Mouse (Mus musculus) liver, embryonic 11.5 days (tissue): ENCODE measurements around the gene Syne4. TPM values are rescaled to one million over a fixed set of nuclear protein-coding genes. Genes with fewer than 3 reads are reported as not detected.

Source experiments
- ATAC-seq: fragments of 200-750 bp; cut with Nextera tagmentation; replicated peaks from 2 replicates; pipeline ENCODE4 v1.8.0; 2017; ENCODE audit warnings: moderate number of reproducible peaks, mild to moderate bottlenecking, moderate TSS enrichment, moderate library complexity; ENCODE audit not compliant: low FRiP score
- DNase-seq: peaks from one replicate; pipeline ENCODE4 v3.0.0-alpha.2; 2017; ENCODE audit warnings: low spot score
- H3K27ac ChIP-seq: fragments of 300-500 bp; sonication (generic); 2 replicates; pipeline ENCODE4 v1.5.1; 2014; ENCODE audit warnings: mild to moderate bottlenecking, low read depth, low read length, control low read depth
- H3K27me3 ChIP-seq: fragments of 300-500 bp; sonication (generic); replicated peaks from 2 replicates; pipeline ENCODE4 v1.6.1; 2014; ENCODE audit warnings: low read length, mixed read lengths; ENCODE audit not compliant: control insufficient read depth, insufficient read depth
- H3K36me3 ChIP-seq: fragments of 300-500 bp; sonication (generic); 2 replicates; pipeline ENCODE4 v1.6.1; 2014; ENCODE audit warnings: mild to moderate bottlenecking, low read length, moderate library complexity, mixed read lengths; ENCODE audit not compliant: control insufficient read depth, insufficient read depth
- H3K4me1 ChIP-seq: fragments of 300-500 bp; sonication (generic); replicated peaks from 2 replicates; pipeline ENCODE4 v1.6.1; 2014; ENCODE audit warnings: low read length, mixed read lengths; ENCODE audit not compliant: control insufficient read depth, insufficient read depth
- H3K4me2 ChIP-seq: fragments of 300-500 bp; sonication (generic); 2 replicates; pipeline ENCODE4 v1.6.1; 2014; ENCODE audit warnings: mild to moderate bottlenecking, control low read depth, moderate library complexity
- H3K4me3 ChIP-seq: fragments of 300-500 bp; sonication (generic); 2 replicates; pipeline ENCODE4 v1.5.1; 2014; ENCODE audit warnings: low read depth, low read length, control low read depth
- H3K9ac ChIP-seq: fragments of 300-500 bp; sonication (generic); 2 replicates; pipeline ENCODE4 v1.6.1; 2014; ENCODE audit warnings: low read depth, low read length, control low read depth
- H3K9me3 ChIP-seq: fragments of 300-500 bp; sonication (generic); 2 replicates; pipeline ENCODE4 v1.6.1; 2016; ENCODE audit warnings: low read length, inconsistent platforms, mixed read lengths; ENCODE audit not compliant: control insufficient read depth
- WGBS: fragments of 180-500 bp; shearing (Covaris S2); extraction: QIAGEN DNeasy Blood & Tissue Kit; methylation state at CpG from one replicate; pipeline ENCODE4 v1.1.7; 2014; 5-methylcytosine and 5-hydroxymethylcytosine counted together
- polyA plus RNA-seq: library from polyadenylated mRNA; unstranded; fragments of >200 nt; fragmentation: Nextera tagmentation; extraction: Ambion mirVana; gene quantifications from 2 replicates; pipeline ENCODE4 v1.2.1, GENCODE M21; 2014

The Syne4 gene
- polyA plus RNA-seq, 1 experiment from 2014 or later, result 28.9 TPM

DNA sequence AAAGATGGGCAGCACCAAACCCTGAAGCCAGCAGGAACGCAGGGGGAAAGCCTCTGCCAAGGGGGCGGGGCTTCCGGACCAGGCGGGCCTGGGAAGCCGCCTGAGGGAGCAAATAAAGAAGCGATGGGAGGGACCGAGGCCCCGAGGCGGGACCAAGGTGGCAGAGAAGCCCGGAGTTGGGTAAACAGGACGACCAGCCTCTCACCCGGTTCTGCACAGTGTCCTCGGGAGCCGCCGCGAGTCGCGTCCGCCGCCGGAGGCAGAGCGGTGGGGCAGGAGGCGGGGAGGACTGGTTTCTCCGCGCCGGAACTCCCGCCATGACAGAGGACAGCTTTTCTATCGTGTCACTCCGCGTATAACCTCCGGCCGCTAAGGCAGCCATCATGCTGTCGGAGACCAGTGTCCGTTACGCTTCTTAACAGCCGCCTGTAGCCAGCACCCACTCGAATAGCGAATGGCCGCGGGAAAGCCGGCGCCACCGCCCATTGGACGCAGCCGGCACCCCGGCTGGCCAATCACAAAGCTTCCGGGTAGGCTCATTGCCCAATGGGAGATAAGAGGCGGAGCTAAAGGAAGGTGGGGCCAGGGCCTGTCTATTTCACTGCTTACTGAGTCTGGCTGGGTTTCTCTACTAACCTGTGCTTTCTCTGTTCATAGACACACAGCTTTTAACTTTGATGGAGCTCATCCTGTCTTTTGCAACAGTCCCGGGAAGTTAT is 34.5 kb upstream of the Syne4 start, which contains the start of the genes Thap8 and Wdr62:
Gene Thap8 (plus strand): TSS at position 144 of the 719 bp plus-strand sequence.
Gene Wdr62 (minus strand): TSS at position 469 of the 719 bp plus-strand sequence.
- peak within 1 kb of the TSS; percentile 99 for H3K4me2 ChIP-seq
- H3K36me3 ChIP-seq, result 0 out of 2 replicates have a peak, but pooled peaks cover under 1% of the 10 kb centered on the region
- peak; percentile 95 for ATAC-seq
- H3K27me3 ChIP-seq, result no peaks in the 10 kb centered on the region
- peak within 1 kb of the TSS; percentile 98 for H3K27ac ChIP-seq
- peak; percentile 90 for DNase-seq
- WGBS, result under 1% methylated on average over 48 of the region's 49 CpGs
- peak within 1 kb of the TSS; percentile 88 for H3K9ac ChIP-seq
- H3K4me1 ChIP-seq, result peaks cover 11% of the 10 kb centered on the region
- H3K4me3 ChIP-seq, result peak within 1 kb of the TSS; percentile 87
- H3K9me3 ChIP-seq, result no peaks in the 10 kb centered on the region

DNA sequence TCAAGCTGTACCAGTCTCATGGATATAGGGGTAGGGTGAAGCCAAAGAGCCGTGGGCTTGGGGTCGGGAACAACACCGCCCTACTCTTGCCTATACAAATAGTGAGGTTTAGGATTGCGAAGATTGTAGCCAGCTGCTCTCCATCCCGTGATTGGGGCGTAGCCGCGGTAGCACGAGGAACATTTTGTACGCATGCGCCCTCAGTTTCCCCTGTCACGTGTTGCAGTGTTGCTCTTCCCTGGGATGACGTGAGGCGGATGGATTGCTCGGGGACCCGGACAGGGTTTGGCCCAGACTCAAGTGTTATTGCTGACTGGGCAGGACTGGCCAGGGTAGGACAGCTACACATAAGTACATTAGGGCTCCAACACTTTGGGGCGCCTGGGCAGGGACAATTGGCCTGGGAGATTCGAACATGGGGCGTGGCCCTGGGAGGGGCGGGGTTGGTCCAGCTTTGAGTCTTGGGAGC is 33.9 kb upstream of the Syne4 start:
- Histone ChIP-seq H3K36me3 (no peaks in the 10 kb centered on the region), H3K27me3 (no peaks in the 10 kb centered on the region), H3K4me3 (peak overlapping the region; percentile 87), H3K27ac (peak overlapping the region; percentile 98), H3K4me2 (peak overlapping the region; percentile 99), H3K4me1 (peaks cover 11% of the 10 kb centered on the region), H3K9me3 (no peaks in the 10 kb centered on the region), H3K9ac (peak overlapping the region; percentile 64)
- ATAC-seq, result peak; percentile 68
- under 1% methylated on average over 20 of the region's 20 CpGs for WGBS
- peak; percentile 79 for DNase-seq

DNA sequence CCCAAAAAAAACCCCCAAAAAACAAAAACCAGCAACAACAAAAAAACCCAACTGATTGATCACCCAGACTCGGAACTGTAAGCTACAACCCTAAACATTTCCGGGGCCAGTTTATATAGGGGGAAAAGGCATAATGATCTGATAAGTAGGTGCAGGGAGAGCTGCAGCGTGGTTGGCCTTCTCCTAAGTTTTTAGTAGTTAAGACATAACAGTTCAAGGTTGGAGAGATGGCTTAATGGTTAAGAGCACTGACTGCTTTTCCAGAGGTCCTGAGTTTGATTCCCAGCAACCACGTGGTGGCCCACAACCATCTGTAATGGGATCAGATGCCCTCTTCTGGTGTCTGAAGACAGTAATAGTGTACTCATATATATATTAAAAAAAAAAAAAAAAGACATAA is 33.1 kb upstream of the Syne4 start:
- Histone ChIP-seq H3K4me3 (no peak overlapping the region), H3K4me1 (peaks cover 11% of the 10 kb centered on the region), H3K27ac (no peak overlapping the region), H3K27me3 (no peaks in the 10 kb centered on the region), H3K9me3 (no peaks in the 10 kb centered on the region), H3K9ac (no peak overlapping the region), H3K36me3 (no peaks in the 10 kb centered on the region), H3K4me2 (no peak overlapping the region; the same call in 1 of the 2 replicates)
- DNase-seq, result no peak
- 67% methylated on average over 4 of the region's 4 CpGs for WGBS
- no peak for ATAC-seq

DNA sequence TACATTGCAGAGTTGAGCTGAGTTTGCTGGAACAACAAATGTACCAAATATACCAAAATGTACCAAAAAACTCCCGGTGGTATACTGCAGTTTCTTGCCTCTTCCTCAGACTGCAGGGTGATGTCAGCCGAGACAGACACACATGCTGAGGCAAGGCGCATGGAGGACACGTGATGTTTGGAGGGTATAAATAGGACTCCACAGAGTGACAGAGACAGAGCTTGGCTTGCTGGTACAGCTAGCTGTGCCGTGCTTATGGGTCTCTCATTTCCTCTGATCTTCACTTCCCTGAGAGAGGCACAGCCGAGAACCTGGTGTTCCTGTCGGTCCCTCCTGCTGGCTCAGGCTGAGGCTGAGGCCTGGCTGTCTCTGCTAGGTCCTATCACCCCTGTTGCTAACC is 31.9 kb upstream of the Syne4 start:
- no peak overlapping the region for H3K27ac ChIP-seq
- no peaks in the 10 kb centered on the region for H3K9me3 ChIP-seq
- 0 out of 2 replicates have a peak, but pooled peaks cover 3% of the 10 kb centered on the region for H3K27me3 ChIP-seq
- H3K4me3 ChIP-seq, result no peak overlapping the region
- DNase-seq (no peak), ATAC-seq (no peak)
- no peaks in the 10 kb centered on the region for H3K36me3 ChIP-seq
- 70% methylated on average over 7 of the region's 7 CpGs for WGBS
- H3K4me1 ChIP-seq, result peaks cover 11% of the 10 kb centered on the region
- no peak overlapping the region for H3K4me2 ChIP-seq
- H3K9ac ChIP-seq, result no peak overlapping the region

DNA sequence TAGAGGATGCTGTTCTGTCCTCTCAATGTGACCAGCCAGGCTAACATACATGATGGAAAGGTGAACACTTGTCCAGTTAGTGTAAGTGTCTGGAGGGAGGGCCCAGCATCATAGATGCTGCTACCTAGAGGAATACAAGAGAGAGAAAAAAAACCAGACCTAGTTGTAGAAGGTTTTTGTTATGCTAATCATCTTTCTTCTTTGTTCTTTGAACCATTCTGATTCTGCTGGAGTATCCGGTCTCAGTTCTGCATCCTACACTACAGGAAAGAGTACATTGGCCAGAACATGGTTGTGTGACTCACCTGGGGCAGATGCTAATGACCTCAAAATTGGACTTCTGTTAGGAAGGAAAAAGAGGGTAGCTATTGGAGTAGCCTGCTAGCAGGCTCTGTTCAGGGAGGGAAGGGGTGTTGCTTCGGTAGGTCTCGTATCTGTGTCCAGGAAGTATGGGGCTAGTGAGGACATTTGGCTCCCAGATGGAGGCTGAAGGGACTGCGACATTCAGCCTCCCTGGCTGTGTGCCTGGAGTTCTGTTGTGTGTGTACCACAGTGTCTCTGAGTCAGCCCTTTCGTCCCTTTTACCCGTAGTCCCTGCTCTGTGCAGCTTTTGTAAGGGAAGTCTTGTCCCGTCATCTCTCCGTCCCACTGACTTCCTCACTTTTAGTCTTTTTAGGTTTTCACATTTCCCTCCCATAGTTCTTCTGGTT is 27.8 kb upstream of the Syne4 start:
- Histone ChIP-seq H3K4me1 (no peaks in the 10 kb centered on the region), H3K27me3 (peaks cover 6% of the 10 kb centered on the region; the same call in 1 of the 2 replicates), H3K27ac (no peak overlapping the region), H3K4me3 (no peak overlapping the region), H3K36me3 (no peaks in the 10 kb centered on the region), H3K4me2 (no peak overlapping the region), H3K9me3 (no peaks in the 10 kb centered on the region), H3K9ac (no peak overlapping the region)
- DNase-seq (no peak), ATAC-seq (no peak)
- WGBS, result 70% methylated on average over 8 of the region's 8 CpGs

DNA sequence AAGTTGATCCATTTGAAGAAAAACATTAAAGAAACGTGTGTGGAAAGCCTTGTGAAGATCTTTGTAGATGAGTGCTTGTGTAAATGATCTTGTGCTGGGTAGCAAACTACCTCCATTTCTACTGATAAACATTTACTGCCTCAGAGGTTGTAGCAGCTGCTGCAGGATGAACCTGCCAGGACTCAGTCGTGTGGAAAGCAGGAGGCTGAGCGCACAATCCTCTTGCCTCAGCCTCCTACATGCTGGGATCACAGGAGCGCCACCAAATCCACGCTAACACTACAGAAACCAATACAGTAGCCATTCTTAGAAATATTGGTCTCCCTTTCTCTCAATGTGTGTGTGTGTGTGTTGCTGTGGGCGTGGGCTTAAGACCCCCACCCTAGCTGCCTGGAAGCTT is 26.6 kb upstream of the Syne4 start:
- WGBS, result 59% methylated on average over 6 of the region's 6 CpGs
- H3K27me3 ChIP-seq, result peaks cover 8% of the 10 kb centered on the region; the same call in 1 of the 2 replicates
- H3K4me2 ChIP-seq, result no peak overlapping the region
- no peaks in the 10 kb centered on the region for H3K36me3 ChIP-seq
- no peak overlapping the region for H3K27ac ChIP-seq
- ATAC-seq (no peak), DNase-seq (no peak)
- no peaks in the 10 kb centered on the region for H3K9me3 ChIP-seq
- no peak overlapping the region for H3K4me3 ChIP-seq
- no peak overlapping the region for H3K9ac ChIP-seq
- no peaks in the 10 kb centered on the region for H3K4me1 ChIP-seq

DNA sequence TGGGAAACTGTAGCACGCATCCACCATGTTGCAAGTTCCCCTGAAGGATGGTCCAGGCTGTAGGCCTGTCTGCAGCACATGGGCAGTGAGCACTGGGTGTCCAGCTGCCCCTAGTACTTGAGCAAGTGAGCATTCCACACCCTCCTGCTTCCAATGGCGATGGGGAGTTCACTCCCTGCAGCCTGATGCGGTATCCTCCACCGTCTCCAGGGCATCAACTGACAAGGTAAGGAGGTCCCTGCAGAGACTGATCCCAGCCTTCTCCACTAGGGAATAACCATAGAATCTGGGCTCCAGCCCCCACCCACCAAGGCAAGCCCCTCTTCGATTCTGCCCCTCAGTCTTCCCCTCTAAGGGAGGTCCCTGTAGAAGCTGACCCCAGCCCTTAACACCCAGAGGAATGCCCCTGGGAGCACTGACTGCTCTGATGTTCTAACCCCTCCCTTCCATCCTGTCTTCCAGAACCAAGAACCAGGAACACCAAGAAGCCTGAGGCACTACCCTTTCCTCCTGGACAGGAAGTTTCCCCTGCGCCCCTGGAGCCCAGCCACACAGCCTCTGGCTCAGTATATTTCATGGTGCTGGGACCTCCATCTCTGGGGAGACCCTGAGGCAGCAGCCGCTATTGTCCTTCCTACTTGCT is 25.4 kb upstream of the Syne4 start:
- Histone ChIP-seq H3K27me3 (peaks cover 8% of the 10 kb centered on the region; the same call in 1 of the 2 replicates), H3K9me3 (no peaks in the 10 kb centered on the region), H3K4me1 (no peaks in the 10 kb centered on the region), H3K9ac (no peak overlapping the region), H3K27ac (no peak overlapping the region), H3K36me3 (no peaks in the 10 kb centered on the region), H3K4me2 (no peak overlapping the region), H3K4me3 (no peak overlapping the region)
- 70% methylated on average over 7 of the region's 7 CpGs for WGBS
- DNase-seq, result no peak
- no peak for ATAC-seq

DNA sequence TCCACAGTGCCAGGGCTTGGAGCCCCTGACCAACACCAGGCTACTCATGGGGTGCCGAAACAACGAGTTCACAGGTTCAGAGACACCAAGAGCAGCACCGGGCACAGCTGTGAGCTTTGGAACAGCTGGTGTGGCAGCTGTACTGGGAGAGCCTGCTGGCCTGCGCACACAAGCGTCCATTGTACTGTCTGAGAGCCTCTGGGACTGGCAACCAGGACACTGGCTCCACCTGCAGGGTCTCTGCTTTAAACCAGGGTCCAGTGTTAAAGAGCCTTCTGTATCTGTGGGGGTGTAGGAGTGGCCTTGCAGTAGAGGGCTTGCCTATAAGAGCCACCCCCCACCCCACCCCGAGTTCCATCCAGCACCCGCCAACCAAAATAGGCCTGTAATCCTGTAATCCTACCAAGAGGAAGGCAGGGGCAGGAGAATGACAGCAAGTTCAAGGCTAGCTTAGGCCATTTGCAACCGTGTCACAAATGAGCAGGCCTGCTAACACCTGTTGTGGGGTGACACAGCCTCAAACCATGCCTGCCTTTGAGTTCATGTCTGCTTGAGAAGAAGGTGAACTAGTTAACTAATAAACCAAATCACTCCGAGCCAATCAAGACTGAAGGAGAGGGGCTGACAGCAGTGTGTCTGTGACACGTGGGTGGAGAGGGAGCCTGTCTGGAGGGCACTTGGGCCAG is 24.8 kb upstream of the Syne4 start:
- no peaks in the 10 kb centered on the region for H3K4me1 ChIP-seq
- peaks cover 8% of the 10 kb centered on the region; the same call in 1 of the 2 replicates for H3K27me3 ChIP-seq
- no peak overlapping the region for H3K27ac ChIP-seq
- no peaks in the 10 kb centered on the region for H3K9me3 ChIP-seq
- DNase-seq (no peak), ATAC-seq (no peak)
- 61% methylated on average over 10 of the region's 10 CpGs for whole genome bisulfite sequencing
- no peak overlapping the region for H3K9ac ChIP-seq
- no peak overlapping the region for H3K4me3 ChIP-seq
- H3K4me2 ChIP-seq, result no peak overlapping the region
- H3K36me3 ChIP-seq, result no peaks in the 10 kb centered on the region
